Mouse (Mus musculus) right cerebral cortex, adult 2 months (tissue): ENCODE results near the gene Irgq.
"Not testable (repeated sequence)": the region's sequence is repeated elsewhere in the genome, so short reads cannot be mapped to it uniquely, and the experiment has no call there.

Experiments
- DNase-seq, 2 experiments: peaks; one replicate each; pipeline ENCODE4 v3.0.0; 2021 to 2022; ENCODE audit warnings: low spot score in 2 of 2

Irgq gene

DNA sequence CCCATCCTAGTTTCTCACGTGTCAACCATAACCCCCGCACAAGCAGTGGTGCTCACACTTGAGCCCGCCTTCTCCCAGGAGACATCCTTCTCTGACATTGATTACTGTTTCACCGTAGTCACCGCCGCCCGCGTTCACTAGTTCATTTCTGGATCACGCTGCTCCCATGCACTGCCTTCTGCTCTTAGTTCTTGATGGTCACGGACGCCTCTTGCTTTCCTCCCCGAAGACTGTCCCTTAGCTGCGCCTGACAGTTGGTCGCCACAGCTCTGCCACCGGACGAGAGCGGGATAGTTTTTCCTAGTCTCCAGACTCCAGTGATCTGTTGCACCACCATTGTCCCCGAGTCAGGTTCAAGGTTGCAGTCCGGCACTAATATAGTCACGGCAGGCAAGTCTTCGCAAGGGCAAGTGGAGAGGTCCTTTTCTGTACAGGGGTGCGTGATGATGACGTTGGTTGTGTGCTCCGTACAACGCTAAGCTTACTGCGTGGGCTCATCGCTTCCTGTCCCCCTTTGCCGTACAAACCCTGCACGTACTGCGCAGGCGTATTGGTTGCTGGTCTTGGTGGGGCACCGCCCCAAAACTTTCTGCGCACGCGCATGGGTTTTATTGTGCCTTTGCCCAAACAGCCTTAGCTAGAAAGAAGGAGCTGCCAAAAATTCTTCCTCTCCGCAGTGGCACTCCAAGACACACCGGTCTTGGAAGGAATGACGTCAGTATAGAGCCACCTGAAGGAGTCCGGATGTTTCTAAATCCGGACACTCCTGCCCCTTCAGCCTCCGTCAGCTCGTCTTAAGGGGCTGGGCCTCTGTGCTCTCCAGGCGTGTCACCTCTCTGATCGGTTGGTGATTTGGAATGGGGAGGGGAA, at the start of gene Irgq:
Gene Irgq, plus strand, starts transcription at position 628 of the 870 bp plus-strand sequence.
- peak; percentile 99 to 100 for DNase-seq

GRCm38 (mm10) chr7:24480986-24481473, 49.5 kb upstream of the Irgq start:
- DNase-seq, result no peak

DNA sequence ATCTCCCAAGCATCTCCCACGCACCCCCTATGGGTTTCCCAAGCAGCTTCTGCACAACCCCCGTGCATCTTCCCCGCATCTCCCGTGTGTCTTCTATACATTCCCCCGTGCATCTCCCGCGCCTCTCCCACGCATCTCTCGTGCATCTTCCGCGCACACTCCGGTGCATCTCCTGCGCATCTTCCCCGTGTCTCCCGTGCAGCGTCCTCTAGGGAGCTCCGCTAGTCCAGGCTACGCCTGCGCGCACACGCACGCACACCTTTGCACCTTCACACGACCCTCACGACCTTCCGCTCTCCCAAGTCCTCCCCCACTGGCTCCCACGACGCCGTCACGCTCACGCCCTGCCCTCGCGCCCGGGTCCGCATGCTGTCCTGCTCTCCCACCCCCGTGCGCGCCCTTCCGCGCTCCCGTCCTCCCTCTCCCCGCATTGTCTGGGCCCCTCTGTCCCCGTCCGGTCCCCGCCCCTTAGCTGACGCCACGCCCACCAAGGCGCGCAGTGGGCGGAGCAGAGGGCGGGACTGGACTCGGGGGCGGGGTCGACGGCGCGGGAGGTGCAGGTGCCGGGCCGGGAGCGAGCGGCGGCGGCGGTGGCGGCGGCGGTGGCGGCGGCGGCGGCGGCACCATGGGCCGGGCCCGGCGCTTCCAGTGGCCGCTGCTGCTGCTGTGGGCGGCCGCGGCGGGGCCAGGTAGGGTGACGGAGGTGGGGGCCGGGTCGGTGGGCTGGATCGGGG, 48.8 kb upstream of the Irgq start, which contains the start of gene Cadm4:
Gene Cadm4, plus strand, starts transcription at position 550 of the 734 bp plus-strand sequence.
- DNase-seq, result peak; percentile 79 to 82

- DNase-seq, result no peak
Observed at GRCm38 (mm10) chr7:24482208-24483020, 48.1 kb upstream of the Irgq start.

GRCm38 (mm10) chr7:24483291-24483690, 47.2 kb upstream of the Irgq start:
- not testable (repeated sequence) for DNase-seq

DNA sequence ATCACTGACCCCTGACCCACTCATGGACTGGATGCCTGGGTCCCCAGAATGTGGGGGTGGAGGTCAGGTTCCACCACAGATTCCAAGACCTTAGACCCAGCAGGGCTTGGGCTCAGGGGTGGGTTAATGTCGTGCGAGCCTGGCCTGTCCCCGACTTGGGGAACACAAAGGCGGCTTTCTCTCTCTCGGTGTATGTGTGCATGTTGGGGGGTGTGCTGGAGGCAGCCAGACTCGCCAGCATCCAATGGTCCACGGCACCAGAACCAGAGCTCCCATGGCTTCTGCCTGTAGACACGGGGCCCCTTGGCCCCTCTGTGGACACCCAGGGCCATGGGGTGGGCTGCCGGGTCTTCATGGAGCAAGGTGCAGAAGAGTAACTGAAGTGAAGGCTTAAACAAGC, 45.0 kb upstream of the Irgq start:
- no peak for DNase-seq

DNA sequence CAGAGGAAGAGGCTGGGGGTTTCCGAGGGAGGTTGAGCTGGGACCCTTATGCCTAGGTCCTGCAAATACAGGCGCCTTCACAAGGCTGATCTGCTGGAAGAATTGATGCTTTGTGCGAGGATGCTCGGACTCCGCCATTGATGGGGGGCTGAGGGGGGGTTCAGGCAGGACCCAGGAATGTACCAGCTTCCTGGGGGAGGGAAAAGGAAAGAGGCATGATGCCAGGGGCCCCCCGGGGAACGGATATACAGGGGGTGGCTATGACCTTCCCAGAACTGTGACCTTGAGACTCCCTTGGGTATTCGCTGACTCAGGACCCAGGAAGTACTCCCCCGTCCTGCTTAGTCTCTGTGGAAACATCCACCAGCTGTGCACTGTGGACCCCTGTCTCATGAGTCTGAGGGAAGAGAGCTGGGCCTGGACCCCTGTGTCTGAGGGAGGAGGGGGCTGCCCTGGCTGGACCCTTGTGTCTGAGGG, 43.8 kb upstream of the Irgq start:
- DNase-seq, result no peak

DNA sequence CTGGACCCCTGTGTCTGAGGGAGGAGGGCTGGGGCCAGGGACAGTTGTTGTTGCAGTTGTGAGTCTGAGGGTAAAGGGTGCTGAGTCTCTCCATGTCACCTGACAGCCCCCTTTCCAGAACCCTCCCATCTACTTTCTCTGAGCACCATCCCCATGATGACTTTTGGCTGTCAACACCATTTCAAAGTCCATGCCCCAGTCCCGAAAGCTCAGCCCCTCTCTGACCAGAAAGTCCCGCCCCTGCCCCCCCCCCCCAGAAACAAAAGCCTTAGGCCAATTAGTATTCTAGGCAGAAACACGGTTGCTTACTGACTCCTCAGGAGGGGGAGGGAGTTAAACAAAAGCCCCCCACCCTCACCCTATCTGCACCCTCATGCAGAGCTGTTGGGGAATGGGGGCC, 43.1 kb upstream of the Irgq start:
- no peak for DNase-seq

GRCm38 (mm10) chr7:24488303-24488702, 42.2 kb upstream of the Irgq start:
- no peak for DNase-seq

GRCm38 (mm10) chr7:24499856-24500577, 30.5 kb upstream of the Irgq start:
- DNase-seq, result no peak

GRCm38 (mm10) chr7:24500929-24501328, 29.6 kb upstream of the Irgq start:
- peak in 1 of 2 experiments; percentile 53 for DNase-seq

- no peak for DNase-seq
Observed at GRCm38 (mm10) chr7:24501492-24501891, 29.0 kb upstream of the Irgq start.

DNA sequence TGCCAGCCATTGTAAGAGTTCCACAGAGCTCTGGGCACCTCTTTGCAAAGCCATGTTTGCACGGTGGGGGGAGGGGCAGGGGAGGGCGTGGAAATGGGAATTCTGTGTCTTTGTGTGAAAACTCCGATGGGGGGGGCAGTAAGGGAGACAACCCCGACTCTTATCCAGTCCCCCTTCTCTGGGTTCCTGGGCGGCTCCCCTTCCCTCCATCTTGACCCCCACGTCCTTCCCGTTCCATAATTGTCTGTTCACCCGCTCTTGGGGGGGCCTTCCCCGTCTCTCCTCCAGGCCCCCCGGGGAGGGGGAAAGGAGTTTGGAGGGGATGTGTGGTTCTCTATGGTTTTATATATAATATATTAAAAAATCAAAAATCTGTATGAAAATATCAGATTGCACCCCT, 26.5 kb upstream of the Irgq start:
- no peak for DNase-seq

DNA sequence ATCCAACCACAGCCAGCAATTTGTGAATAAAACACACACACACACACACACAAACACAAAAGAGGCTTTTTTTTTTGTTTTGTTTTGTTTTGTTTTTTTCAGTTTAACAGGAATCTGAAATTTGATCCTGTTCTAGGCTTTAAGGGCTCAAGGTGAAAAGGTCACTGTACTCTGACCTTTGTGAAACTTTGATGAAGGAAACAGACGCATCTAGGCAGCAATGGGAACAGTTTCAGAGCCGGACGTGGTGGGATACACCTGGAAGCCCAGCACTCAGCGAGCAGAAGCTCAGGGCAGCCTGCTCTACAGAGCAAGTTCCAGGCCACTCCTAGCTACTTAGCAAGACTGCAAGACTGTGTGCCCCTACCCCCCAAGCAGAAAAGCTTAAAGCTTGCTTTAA, 25.6 kb upstream of the Irgq start:
- no peak for DNase-seq

GRCm38 (mm10) chr7:24505447-24506064, 24.9 kb upstream of the Irgq start:
- no peak for DNase-seq

- DNase-seq, result no peak
Observed at GRCm38 (mm10) chr7:24506065-24506459, 24.4 kb upstream of the Irgq start.

DNA sequence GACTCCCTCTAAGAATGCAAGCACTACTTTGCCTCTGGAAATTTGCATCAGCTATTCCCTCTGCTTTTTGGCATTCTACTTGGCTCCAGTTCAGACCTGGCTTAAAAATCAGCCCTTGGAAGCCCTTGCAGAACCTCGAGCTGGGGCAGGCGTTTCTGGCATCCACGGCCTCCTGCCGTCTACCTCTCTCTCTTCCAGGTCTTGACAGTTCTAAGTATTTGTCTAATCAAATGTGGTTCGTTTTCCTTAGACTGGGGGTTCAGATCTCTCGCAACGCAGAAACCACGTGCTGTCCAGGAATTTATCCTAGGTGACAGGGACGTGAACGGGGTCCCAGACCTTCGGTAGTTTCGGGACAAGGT, 24.0 kb upstream of the Irgq start:
- peak; percentile 54 to 76 for DNase-seq

DNA sequence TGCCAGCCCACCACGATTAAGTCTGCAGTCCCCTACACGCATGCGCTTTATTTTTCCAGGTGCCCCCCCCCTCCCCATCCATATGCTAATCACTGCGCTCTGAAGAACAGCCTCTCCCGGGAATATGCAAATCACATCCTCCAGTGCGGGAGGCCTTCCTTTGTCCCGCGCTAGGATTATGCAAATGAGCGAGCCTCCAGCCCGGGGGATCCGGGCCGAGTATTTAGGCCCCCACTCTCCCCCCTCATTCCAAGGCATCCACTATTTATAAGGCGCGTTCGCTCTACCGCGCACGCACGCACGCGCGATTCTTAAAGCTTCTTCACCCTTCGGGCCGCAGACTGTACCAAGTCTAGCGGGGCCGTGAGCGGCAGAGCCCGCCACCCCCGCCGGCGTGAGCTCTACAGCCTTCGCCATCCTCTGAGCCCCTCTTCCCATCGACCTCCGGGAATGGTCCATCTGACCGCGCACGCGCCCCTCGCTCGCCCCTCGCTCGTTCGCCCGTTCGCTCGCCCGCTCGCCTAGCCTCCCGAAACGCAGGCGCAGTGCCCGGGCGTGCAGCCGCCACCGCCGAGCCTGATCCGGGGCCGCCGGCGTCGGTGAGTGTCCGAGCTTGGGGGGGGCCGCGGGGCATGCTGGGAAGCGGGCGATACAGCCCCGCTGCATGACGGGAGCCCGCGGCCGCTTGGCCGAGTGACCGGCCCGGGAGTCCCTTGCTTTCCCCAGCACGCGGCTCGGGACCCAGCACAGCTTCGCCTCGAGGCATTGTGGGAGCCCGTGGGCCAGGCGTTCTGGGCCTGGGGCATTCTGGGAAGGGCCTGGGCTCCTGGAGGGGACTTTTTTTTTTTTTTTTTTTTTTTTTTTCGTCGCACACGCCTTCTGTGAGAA, 23.4 kb upstream of the Irgq start, which contains the start of gene Zfp428:
Gene Zfp428, plus strand, starts transcription at position 169 of the 888 bp plus-strand sequence.
- DNase-seq, result peak; percentile 78 to 83

- DNase-seq, result no peak
Observed at GRCm38 (mm10) chr7:24507726-24508114, 22.8 kb upstream of the Irgq start.
